Mouse (Mus musculus) forebrain, embryonic 13.5 days (tissue): ENCODE measurements at regions not wholly inside any gene's neighbourhood (a gene's known extent, or its start where the extent isn't known, plus 50 kb on each side); places are given as distances from the start of the nearest gene placed in this dataset.

Source experiments
- ATAC-seq: fragments of 200-750 bp; cut with Nextera tagmentation; 2 replicates; pipeline ENCODE4 v1.8.0; 2017
- H3K27ac ChIP-seq: fragments of 300-500 bp; sonication (generic); 2 replicates; pipeline ENCODE4 v1.5.1; 2015; ENCODE audit warnings: inconsistent platforms, mild to moderate bottlenecking, moderate library complexity
- H3K27me3 ChIP-seq: fragments of 300-500 bp; sonication (generic); 2 replicates; pipeline ENCODE4 v1.6.1; 2015; ENCODE audit warnings: mild to moderate bottlenecking, inconsistent platforms
- H3K36me3 ChIP-seq: fragments of 300-500 bp; sonication (generic); 2 replicates; pipeline ENCODE4 v1.6.1; 2015; ENCODE audit warnings: mild to moderate bottlenecking, inconsistent platforms; ENCODE audit not compliant: poor library complexity, severe bottlenecking
- H3K4me1 ChIP-seq: fragments of 300-500 bp; sonication (generic); 2 replicates; pipeline ENCODE4 v1.6.1; 2015; ENCODE audit warnings: inconsistent platforms
- H3K4me2 ChIP-seq: fragments of 300-500 bp; sonication (generic); 2 replicates; pipeline ENCODE4 v1.6.1; 2015; ENCODE audit warnings: inconsistent platforms, mild to moderate bottlenecking, moderate library complexity
- H3K4me3 ChIP-seq: fragments of 300-500 bp; sonication (generic); 2 replicates; pipeline ENCODE4 v1.5.1; 2015; ENCODE audit warnings: mild to moderate bottlenecking, inconsistent platforms
- H3K9ac ChIP-seq: fragments of 300-500 bp; sonication (generic); 2 replicates; pipeline ENCODE4 v1.6.1; 2015; ENCODE audit warnings: mild to moderate bottlenecking, inconsistent platforms
- H3K9me3 ChIP-seq: fragments of 300-500 bp; sonication (generic); replicated peaks from 2 replicates; pipeline ENCODE4 v1.6.1; 2016; ENCODE audit warnings: inconsistent platforms
- WGBS: fragments of 180-500 bp; shearing (Covaris S2); methylation state at CpG from one replicate; pipeline ENCODE4 v1.1.7; 2015; 5-methylcytosine and 5-hydroxymethylcytosine counted together

- Histone ChIP-seq H3K4me3 (no peak overlapping the region), H3K9ac (no peak overlapping the region), H3K4me1 (no peaks in the 10 kb centered on the region), H3K9me3 (no peaks in the 10 kb centered on the region), H3K27me3 (no peaks in the 10 kb centered on the region), H3K36me3 (no peaks in the 10 kb centered on the region), H3K4me2 (no peak overlapping the region), H3K27ac (no peak overlapping the region)
- no peak for ATAC-seq
- WGBS: 71% methylated on average over 7 of the region's 7 CpGs
Observed at GRCm38 (mm10) chr17:59429189-59429588, 416.0 kb upstream of the Nudt12 start.

DNA sequence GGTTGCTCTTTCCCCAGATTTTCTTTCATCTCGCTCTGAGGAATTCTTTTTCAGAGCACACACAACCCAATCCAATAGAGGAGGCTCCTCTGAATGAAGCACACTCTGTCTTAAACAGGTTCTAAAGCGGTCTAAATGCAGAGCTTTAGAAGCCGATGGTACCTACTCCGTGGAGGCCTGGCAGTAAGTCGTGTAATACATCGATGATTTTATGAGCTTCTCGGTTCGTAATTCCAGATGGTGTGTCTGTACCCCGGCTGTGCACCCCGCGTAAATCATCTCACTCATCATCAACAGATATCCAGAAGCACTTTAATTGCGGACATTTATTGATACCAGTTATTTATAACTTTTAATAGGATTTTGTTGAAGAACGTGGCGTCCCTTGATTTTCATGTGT, 408.3 kb upstream of the Nudt12 start:
- no peak overlapping the region for H3K27ac ChIP-seq

DNA sequence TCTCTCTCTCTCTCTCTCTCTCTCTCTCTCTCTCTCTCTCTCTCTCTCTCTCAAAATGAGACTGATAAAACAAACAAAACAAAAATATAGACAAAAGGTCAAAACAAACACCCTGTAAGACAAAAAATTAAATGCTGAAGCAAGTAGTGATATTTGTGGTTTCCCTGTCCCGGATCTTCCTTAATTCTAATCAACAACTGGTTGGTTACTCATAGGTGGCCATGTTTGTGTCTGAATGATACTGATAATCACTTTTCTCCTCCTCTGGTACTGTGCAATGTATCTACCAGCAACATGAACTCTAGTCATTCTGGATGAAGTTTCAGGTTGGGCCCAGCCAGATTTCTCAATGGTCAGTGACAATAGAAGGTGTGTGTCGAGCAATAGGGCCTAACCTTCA, 396.1 kb upstream of the Nudt12 start:
- no peaks in the 10 kb centered on the region for H3K27me3 ChIP-seq
- H3K4me3 ChIP-seq: no peak overlapping the region
- H3K36me3 ChIP-seq: no peaks in the 10 kb centered on the region
- H3K27ac ChIP-seq: no peak overlapping the region
- H3K9me3 ChIP-seq: no peaks in the 10 kb centered on the region
- 84% methylated on average over 2 of the region's 2 CpGs for WGBS
- no peak for ATAC-seq
- H3K4me1 ChIP-seq: no peaks in the 10 kb centered on the region
- no peak overlapping the region for H3K9ac ChIP-seq
- no peak overlapping the region for H3K4me2 ChIP-seq

More for the DNA sequence above, 408.3 kb upstream of the Nudt12 start:
- Histone ChIP-seq H3K4me1 (no peaks in the 10 kb centered on the region), H3K9ac (no peak overlapping the region), H3K9me3 (no peaks in the 10 kb centered on the region), H3K27me3 (no peaks in the 10 kb centered on the region), H3K36me3 (no peaks in the 10 kb centered on the region), H3K4me2 (no peak overlapping the region), H3K4me3 (no peak overlapping the region)
- 90% methylated on average over 14 of the region's 14 CpGs for WGBS
- ATAC-seq: no peak

GRCm38 (mm10) chr17:59404525-59404924, 391.4 kb upstream of the Nudt12 start:
- ATAC-seq: no peak
- no peak overlapping the region for H3K4me2 ChIP-seq
- no peaks in the 10 kb centered on the region for H3K4me1 ChIP-seq
- H3K4me3 ChIP-seq: no peak overlapping the region
- H3K36me3 ChIP-seq: no peaks in the 10 kb centered on the region
- H3K27ac ChIP-seq: no peak overlapping the region
- no peaks in the 10 kb centered on the region for H3K9me3 ChIP-seq
- H3K9ac ChIP-seq: no peak overlapping the region
- WGBS: 73% methylated on average over 1 of the region's 1 CpGs
- no peaks in the 10 kb centered on the region for H3K27me3 ChIP-seq

DNA sequence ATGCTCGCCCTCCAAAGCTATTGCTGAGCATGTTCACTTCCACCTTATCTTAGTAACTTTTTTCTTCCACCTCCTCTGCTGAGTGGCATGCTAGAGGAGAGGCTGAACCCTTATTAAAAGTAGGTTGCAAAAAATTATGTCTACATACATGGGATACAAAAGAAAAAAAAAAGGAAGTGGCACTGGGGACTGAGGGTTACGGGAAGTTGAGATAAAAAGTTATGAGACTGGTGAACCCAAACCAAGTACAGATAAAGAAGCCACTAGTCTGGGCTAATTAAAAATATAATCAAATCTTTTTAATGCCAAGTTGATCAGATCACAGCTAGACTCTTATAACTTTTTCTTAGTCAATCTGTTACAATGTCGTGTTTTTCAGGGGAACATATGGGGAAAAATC, 384.2 kb upstream of the Nudt12 start:
- WGBS: 90% methylated on average over 3 of the region's 3 CpGs

GRCm38 (mm10) chr17:59383107-59383438, 369.9 kb upstream of the Nudt12 start:
- Histone ChIP-seq H3K36me3 (no peaks in the 10 kb centered on the region), H3K4me2 (no peak overlapping the region), H3K9ac (no peak overlapping the region), H3K4me3 (no peak overlapping the region), H3K27ac (no peak overlapping the region), H3K9me3 (no peaks in the 10 kb centered on the region), H3K27me3 (no peaks in the 10 kb centered on the region), H3K4me1 (peaks cover 14% of the 10 kb centered on the region)
- no peak for ATAC-seq
- 90% methylated on average over 5 of the region's 5 CpGs for WGBS

More for the DNA sequence above, 384.2 kb upstream of the Nudt12 start:
- Histone ChIP-seq H3K27me3 (no peaks in the 10 kb centered on the region), H3K4me3 (no peak overlapping the region), H3K4me2 (no peak overlapping the region), H3K27ac (no peak overlapping the region), H3K9ac (no peak overlapping the region), H3K9me3 (no peaks in the 10 kb centered on the region), H3K4me1 (no peaks in the 10 kb centered on the region), H3K36me3 (no peaks in the 10 kb centered on the region)
- no peak for ATAC-seq

DNA sequence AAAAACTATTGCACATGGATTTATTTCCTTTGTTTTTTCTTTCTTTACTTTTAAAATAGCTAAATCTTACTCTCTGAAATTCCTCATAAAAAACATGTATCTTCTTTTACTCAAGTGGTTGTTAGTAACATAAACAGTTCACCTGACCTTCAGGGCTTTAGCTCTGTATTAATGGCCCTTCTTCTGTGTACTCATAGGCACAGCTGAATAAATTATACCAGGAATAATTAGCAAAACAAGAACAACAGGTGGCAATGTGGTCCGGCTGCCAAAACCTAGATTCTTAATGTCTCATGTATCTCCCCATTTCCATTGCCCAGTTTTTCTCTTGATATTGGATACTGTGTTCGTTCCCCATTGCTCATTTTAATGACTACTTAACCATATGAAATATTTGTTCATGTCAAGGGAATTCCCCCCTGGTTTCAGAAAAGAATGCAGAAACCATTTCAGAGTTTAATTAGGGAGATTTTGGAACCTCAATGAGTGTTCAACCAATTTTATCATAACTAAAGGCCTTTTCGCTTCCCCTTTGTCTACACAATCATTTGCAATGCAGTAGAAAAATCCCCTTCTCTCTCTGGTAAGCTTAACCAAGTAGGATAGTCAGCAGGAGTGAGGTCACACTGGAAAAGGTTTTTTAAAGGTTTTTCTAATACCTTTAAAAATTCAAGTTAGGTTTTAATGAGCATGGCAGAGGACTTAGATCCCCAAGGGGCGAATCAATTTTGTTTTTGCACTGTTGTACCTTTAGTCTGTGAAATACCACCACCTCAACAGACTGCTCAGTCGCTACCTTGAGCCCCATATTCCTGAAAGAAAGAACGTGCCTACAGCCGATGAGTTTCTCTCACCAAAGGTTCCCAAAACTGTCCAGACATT, 369.3 kb upstream of the Nudt12 start:
- ATAC-seq: peak; percentile 78

GRCm38 (mm10) chr17:59373505-59374106, 360.4 kb upstream of the Nudt12 start:
- Histone ChIP-seq H3K36me3 (no peaks in the 10 kb centered on the region), H3K4me3 (no peak overlapping the region), H3K27me3 (no peaks in the 10 kb centered on the region), H3K9me3 (no peaks in the 10 kb centered on the region), H3K4me1 (no peaks in the 10 kb centered on the region), H3K27ac (no peak overlapping the region), H3K4me2 (no peak overlapping the region), H3K9ac (no peak overlapping the region)
- no peak for ATAC-seq
- WGBS: 66% methylated on average over 7 of the region's 7 CpGs

More for the DNA sequence above, 369.3 kb upstream of the Nudt12 start:
- no peak overlapping the region for H3K4me2 ChIP-seq
- H3K36me3 ChIP-seq: no peaks in the 10 kb centered on the region
- H3K9me3 ChIP-seq: no peaks in the 10 kb centered on the region
- no peak overlapping the region for H3K4me3 ChIP-seq
- WGBS: 38% methylated on average over 7 of the region's 7 CpGs
- peaks cover 14% of the 10 kb centered on the region for H3K4me1 ChIP-seq
- H3K9ac ChIP-seq: no peak overlapping the region
- H3K27me3 ChIP-seq: no peaks in the 10 kb centered on the region
- H3K27ac ChIP-seq: no peak overlapping the region

- Histone ChIP-seq H3K9me3 (no peaks in the 10 kb centered on the region), H3K27ac (no peak overlapping the region), H3K36me3 (no peaks in the 10 kb centered on the region), H3K4me1 (no peaks in the 10 kb centered on the region), H3K9ac (no peak overlapping the region), H3K4me2 (no peak overlapping the region), H3K4me3 (no peak overlapping the region), H3K27me3 (no peaks in the 10 kb centered on the region)
- 83% methylated on average over 7 of the region's 7 CpGs for WGBS
- peak; percentile 27; the same call in 1 of the 2 replicates for ATAC-seq
Observed at GRCm38 (mm10) chr17:59369624-59370541, 356.7 kb upstream of the Nudt12 start.

DNA sequence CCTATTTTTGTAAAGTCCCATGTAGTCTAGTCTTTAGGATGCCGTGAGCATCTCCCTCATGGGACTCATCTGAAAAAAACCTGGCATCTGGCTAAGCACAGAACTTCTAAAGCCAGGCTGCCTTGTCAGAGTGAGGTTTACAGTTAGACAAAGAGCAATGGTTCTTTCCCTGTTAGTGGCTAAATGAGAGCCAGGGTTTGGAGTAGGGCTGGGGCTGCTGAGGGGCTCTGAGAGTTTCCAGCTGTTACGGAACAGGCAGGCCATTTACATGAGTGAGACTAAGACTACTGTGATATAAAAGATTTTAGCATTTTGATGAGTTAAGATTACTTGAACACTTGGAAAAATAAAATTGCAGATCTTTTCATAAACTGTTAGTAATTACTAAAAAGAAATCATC, 352.2 kb upstream of the Nudt12 start:
- H3K4me3 ChIP-seq: no peak overlapping the region
- H3K27me3 ChIP-seq: no peaks in the 10 kb centered on the region
- 68% methylated on average over 2 of the region's 2 CpGs for WGBS
- no peak overlapping the region for H3K27ac ChIP-seq
- H3K4me1 ChIP-seq: no peaks in the 10 kb centered on the region
- no peaks in the 10 kb centered on the region for H3K36me3 ChIP-seq
- H3K9me3 ChIP-seq: no peaks in the 10 kb centered on the region
- H3K4me2 ChIP-seq: no peak overlapping the region
- no peak overlapping the region for H3K9ac ChIP-seq
- no peak for ATAC-seq

DNA sequence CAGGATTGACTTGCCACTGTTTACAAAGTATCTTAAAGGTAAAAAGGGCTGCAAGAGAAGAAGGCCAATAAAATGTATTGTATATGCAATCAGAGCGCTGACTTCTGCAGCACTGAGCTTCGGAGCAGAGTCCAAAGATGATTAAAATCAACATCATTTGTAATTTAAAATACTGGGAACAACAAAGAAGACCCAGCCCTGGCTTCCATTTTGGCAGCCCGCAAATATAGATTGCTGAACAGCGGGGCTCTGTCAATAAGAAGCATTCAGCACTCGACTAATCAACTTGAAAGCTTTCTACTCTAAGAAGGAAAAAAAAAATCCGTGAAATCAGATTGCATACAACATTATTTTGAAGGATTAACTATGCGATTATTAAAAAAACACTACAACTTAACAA, 348.9 kb upstream of the Nudt12 start:
- Histone ChIP-seq H3K27me3 (no peaks in the 10 kb centered on the region), H3K27ac (no peak overlapping the region), H3K4me3 (no peak overlapping the region), H3K9ac (no peak overlapping the region), H3K4me2 (no peak overlapping the region), H3K9me3 (no peaks in the 10 kb centered on the region), H3K36me3 (no peaks in the 10 kb centered on the region), H3K4me1 (no peaks in the 10 kb centered on the region)
- 46% methylated on average over 7 of the region's 7 CpGs for WGBS
- ATAC-seq: 0 out of 2 replicates have a peak, but pooled peaks have one; percentile 38

- no peak for ATAC-seq
- Histone ChIP-seq H3K9ac (no peak overlapping the region), H3K27me3 (no peaks in the 10 kb centered on the region), H3K4me1 (no peaks in the 10 kb centered on the region), H3K4me3 (no peak overlapping the region), H3K9me3 (no peaks in the 10 kb centered on the region), H3K36me3 (no peaks in the 10 kb centered on the region), H3K27ac (no peak overlapping the region), H3K4me2 (no peak overlapping the region)
- 97% methylated on average over 9 of the region's 9 CpGs for WGBS
Observed at GRCm38 (mm10) chr17:59361119-59361518, 347.9 kb upstream of the Nudt12 start.
